Mouse (Mus musculus) retina, postnatal 7 days (tissue): Measurements from ENCODE around the gene Cldn19.
A peak's percentile ranks its signal among the peaks of the same experiment; 100 is the strongest.

Experiments
- DNase-seq: peaks from one replicate; pipeline ENCODE4 v3.0.0-alpha.2; 2012; ENCODE audit warnings: low read depth, low spot score

Gene Cldn19

GRCm38 (mm10) chr4:119255351-119255750 is at the start of gene Cldn19:
Gene Cldn19 (plus strand): TSS chr4:119255414.
- DNase-seq, result no peak

- no peak for DNase-seq
Measured at GRCm38 (mm10) chr4:119216667-119217066, 38.5 kb upstream of the Cldn19 start.

- DNase-seq, result no peak
Measured at GRCm38 (mm10) chr4:119218169-119218568, 37.0 kb upstream of the Cldn19 start, which contains the start of gene Tmem269. Gene Tmem269 (minus strand): TSS chr4:119218217.

GRCm38 (mm10) chr4:119223696-119224095 is 31.5 kb upstream of the Cldn19 start:
- DNase-seq, result peak; percentile 54

GRCm38 (mm10) chr4:119224534-119224933 is 30.7 kb upstream of the Cldn19 start:
- no peak for DNase-seq

GRCm38 (mm10) chr4:119225719-119226118 is 29.5 kb upstream of the Cldn19 start:
- DNase-seq, result no peak

- no peak for DNase-seq
Measured at GRCm38 (mm10) chr4:119226751-119227150, 28.5 kb upstream of the Cldn19 start.

- peak; percentile 100 for DNase-seq
Measured at GRCm38 (mm10) chr4:119232410-119233255, 22.6 kb upstream of the Cldn19 start, which contains the start of the genes AU022252 and P3h1. Gene AU022252 (minus strand): TSS chr4:119232712. Gene P3h1 (plus strand): TSS chr4:119232915.

- DNase-seq, result no peak
Measured at GRCm38 (mm10) chr4:119233256-119233901, 21.8 kb upstream of the Cldn19 start.

- no peak for DNase-seq
Measured at GRCm38 (mm10) chr4:119234348-119234747, 20.9 kb upstream of the Cldn19 start.

- no peak for DNase-seq
Measured at GRCm38 (mm10) chr4:119238661-119239060, 16.6 kb upstream of the Cldn19 start.

- peak; percentile 67 for DNase-seq
Measured at GRCm38 (mm10) chr4:119239181-119239682, 16.0 kb upstream of the Cldn19 start.

- no peak for DNase-seq
Measured at GRCm38 (mm10) chr4:119241664-119242063, 13.6 kb upstream of the Cldn19 start.

- DNase-seq, result no peak
Measured at GRCm38 (mm10) chr4:119242571-119242970, 12.6 kb upstream of the Cldn19 start.

GRCm38 (mm10) chr4:119244468-119245240 is 10.6 kb upstream of the Cldn19 start:
- DNase-seq, result no peak

- no peak for DNase-seq
Measured at GRCm38 (mm10) chr4:119245556-119245955, 9.7 kb upstream of the Cldn19 start.

GRCm38 (mm10) chr4:119245961-119246360 is 9.3 kb upstream of the Cldn19 start:
- DNase-seq, result no peak

GRCm38 (mm10) chr4:119246688-119247225 is 8.5 kb upstream of the Cldn19 start:
- no peak for DNase-seq

- DNase-seq, result peak; percentile 46
Measured at GRCm38 (mm10) chr4:119247462-119248235, 7.6 kb upstream of the Cldn19 start.

- DNase-seq, result no peak
Measured at GRCm38 (mm10) chr4:119248407-119248965, 6.7 kb upstream of the Cldn19 start.
